ENCODE assay signal across 12 mouse cellular contexts in genomic region chr7:125167666-125168065, GRCm38 (mm10).
DNase-seq lines count a peak whose midpoint lies in the region.
"Had no signal": no experiment of that assay in that cellular context is flagged by ENCODE, and none has a peak within 500 bp of the region (broad histone marks: within the 10 kb centered on the region; RNA-seq: fewer than 3 reads in every experiment).

No protein-coding gene starts in this region.

- intact Hi-C loops in left cerebral cortex, postnatal 4 days (cut with DNase I), result no loop called here

- peak; percentile 50 to 60 for DNase-seq in cerebellum, postnatal 10 days
- DNase-seq in cerebellum, adult 18-20 months, result no peak
- peak; percentile 66 for DNase-seq in heart, adult 11 months
- DNase-seq in heart, adult 8-10 months (ENCODE audit: low spot score), result no peak
- peak; percentile 20 for DNase-seq in left cerebral cortex, postnatal 4 days
- no peak for DNase-seq in left cerebral cortex, adult 8-10 months (ENCODE audit: low spot score in 2 of 2)
- DNase-seq: adrenal gland, adult 8-10 months; adrenal gland, postnatal 14 days; adrenal gland, postnatal 36 days; B cell, adult 2 months; cerebellum, adult 11-12 months; cerebellum, adult 8-10 months had no signal

Comparison
In these comparisons a context has a peak if more than half of its experiments do, and no peak if none do; other contexts are left out.
1. DNase-seq: peak in cerebellum, postnatal 10 days (2 of 2), heart, adult 11 months (single experiment) and left cerebral cortex, postnatal 4 days (single experiment); none in cerebellum, adult 18-20 months (0 of 2), heart, adult 8-10 months (single experiment) and left cerebral cortex, adult 8-10 months (0 of 2).